Mouse (Mus musculus) lung, postnatal 0 days (tissue): ENCODE results near the gene Erich2. TPM values are rescaled to one million over a fixed set of nuclear protein-coding genes. Genes with fewer than 3 reads are reported as not detected.

Source experiments
- ATAC-seq: fragments of 200-750 bp; cut with Nextera tagmentation; 2 replicates; pipeline ENCODE4 v1.8.0; 2017; ENCODE audit warnings: moderate library complexity
- DNase-seq: peaks from one replicate; pipeline ENCODE4 v3.0.0-alpha.2; 2016; ENCODE audit warnings: low spot score
- H3K27ac ChIP-seq: fragments of 300-500 bp; sonication (generic); 2 replicates; pipeline ENCODE4 v1.5.1; 2014; ENCODE audit warnings: antibody characterized with exemption, mild to moderate bottlenecking, low read length, mixed read lengths
- H3K27me3 ChIP-seq: fragments of 300-500 bp; sonication (generic); replicated peaks from 2 replicates; pipeline ENCODE4 v1.6.1; 2014; ENCODE audit warnings: low read length, mixed read lengths; ENCODE audit not compliant: insufficient read depth
- H3K36me3 ChIP-seq: fragments of 300-500 bp; sonication (generic); 2 replicates; pipeline ENCODE4 v1.6.1; 2014; ENCODE audit warnings: low read length, mixed read lengths; ENCODE audit not compliant: insufficient read depth
- H3K4me1 ChIP-seq: fragments of 300-500 bp; sonication (generic); 2 replicates; pipeline ENCODE4 v1.6.1; 2014; ENCODE audit warnings: antibody characterized with exemption, low read depth, low read length, mixed read lengths; ENCODE audit not compliant: insufficient read depth
- H3K4me2 ChIP-seq: fragments of 300-500 bp; sonication (generic); replicated peaks from 2 replicates; pipeline ENCODE4 v1.6.1; 2014; ENCODE audit warnings: low read depth, mild to moderate bottlenecking, low read length, moderate library complexity, mixed read lengths
- H3K4me3 ChIP-seq: fragments of 300-500 bp; sonication (generic); 2 replicates; pipeline ENCODE4 v1.5.1; 2014; ENCODE audit warnings: low read depth, low read length
- H3K9ac ChIP-seq: fragments of 300-500 bp; sonication (generic); replicated peaks from 2 replicates; pipeline ENCODE4 v1.6.1; 2014; ENCODE audit warnings: low read depth, mild to moderate bottlenecking
- H3K9me3 ChIP-seq: fragments of 300-500 bp; sonication (generic); 2 replicates; pipeline ENCODE4 v1.6.1; 2016; ENCODE audit warnings: low read length, mixed read lengths
- CTCF ChIP-seq: IDR thresholded peaks from 2 replicates; pipeline ENCODE4 v1.5.1; 2016; ENCODE audit warnings: antibody characterized with exemption, mild to moderate bottlenecking
- EP300 ChIP-seq: IDR thresholded peaks from 2 replicates; pipeline ENCODE4 v1.6.1; 2016; ENCODE audit warnings: antibody characterized with exemption, mild to moderate bottlenecking, control low read depth
- WGBS: fragments of 180-500 bp; shearing (Covaris S2); extraction: QIAGEN DNeasy Blood & Tissue Kit; methylation state at CpG from one replicate; pipeline ENCODE4 v1.1.7; 2014; 5-methylcytosine and 5-hydroxymethylcytosine counted together
- polyA plus RNA-seq: library from polyadenylated mRNA; unstranded; fragments of >200 nt; fragmentation: Nextera tagmentation; extraction: Ambion mirVana; gene quantifications from 2 replicates; pipeline ENCODE4 v1.2.1, GENCODE M21; 2015

The Erich2 gene
- polyA plus RNA-seq, 1 experiment from 2014 or later = 16.4 TPM

DNA sequence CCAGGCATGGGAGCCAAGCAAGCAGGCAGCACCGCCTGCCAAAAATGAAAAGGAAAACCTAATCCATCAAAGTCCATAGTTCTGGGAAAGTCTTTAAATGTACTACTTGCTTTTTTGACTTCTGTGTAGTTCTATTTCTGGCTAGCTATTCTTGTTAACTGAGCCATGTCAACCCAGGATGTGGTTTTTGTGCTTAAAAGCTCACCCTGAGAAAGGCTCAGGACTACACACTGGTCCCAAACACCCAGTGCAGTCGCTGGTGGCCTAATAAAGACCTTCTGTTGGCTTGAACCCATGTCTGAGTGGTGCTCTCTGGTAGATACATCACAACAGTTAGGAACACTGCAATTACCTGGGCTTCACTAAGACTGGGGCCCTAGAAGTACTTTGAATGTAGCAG, 42.8 kb downstream of the Erich2 start:
- 75% methylated on average over 2 of the region's 2 CpGs for WGBS
- Histone ChIP-seq H3K4me2 (no peak overlapping the region), H3K27me3 (no peaks in the 10 kb centered on the region), H3K4me3 (no peak overlapping the region), H3K36me3 (no peaks in the 10 kb centered on the region), H3K4me1 (no peaks in the 10 kb centered on the region), H3K9ac (no peak overlapping the region), H3K9me3 (no peaks in the 10 kb centered on the region), H3K27ac (no peak overlapping the region)
- DNase-seq (no peak), ATAC-seq (no peak)
- no peak for TF ChIP-seq CTCF

DNA sequence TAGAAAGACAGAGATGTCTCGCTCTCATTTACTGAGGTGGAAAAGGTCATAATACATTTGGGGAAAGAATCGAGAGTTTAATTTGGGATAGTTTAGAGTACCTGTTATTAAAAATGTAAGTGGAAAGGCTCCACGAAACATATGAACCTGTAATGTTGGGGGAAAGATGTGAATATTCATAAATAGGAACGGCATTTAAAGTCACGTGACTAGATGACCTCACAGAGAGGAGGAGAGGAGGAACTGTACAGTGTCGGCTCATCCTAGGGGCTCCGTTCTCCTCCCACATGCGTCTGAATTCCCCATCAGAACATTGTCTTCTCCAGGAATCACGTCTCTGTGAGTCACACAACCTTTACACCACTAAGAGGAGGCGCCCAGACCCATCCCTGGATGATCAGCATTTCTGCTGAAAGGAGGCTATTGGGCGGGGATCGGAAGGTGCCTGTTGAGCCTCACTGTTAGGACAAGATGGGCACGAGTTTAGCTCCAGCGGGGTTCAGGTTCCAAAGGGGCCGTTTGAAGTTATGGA, 43.5 kb downstream of the Erich2 start:
- ATAC-seq (no peak), DNase-seq (no peak)
- Histone ChIP-seq H3K4me2 (no peak overlapping the region), H3K4me1 (no peaks in the 10 kb centered on the region), H3K27ac (no peak overlapping the region), H3K4me3 (no peak overlapping the region), H3K9me3 (no peaks in the 10 kb centered on the region), H3K9ac (no peak overlapping the region), H3K36me3 (no peaks in the 10 kb centered on the region), H3K27me3 (no peaks in the 10 kb centered on the region)
- TF ChIP-seq CTCF = no peak
- no peak for TF ChIP-seq EP300
- 80% methylated on average over 15 of the region's 15 CpGs for WGBS

DNA sequence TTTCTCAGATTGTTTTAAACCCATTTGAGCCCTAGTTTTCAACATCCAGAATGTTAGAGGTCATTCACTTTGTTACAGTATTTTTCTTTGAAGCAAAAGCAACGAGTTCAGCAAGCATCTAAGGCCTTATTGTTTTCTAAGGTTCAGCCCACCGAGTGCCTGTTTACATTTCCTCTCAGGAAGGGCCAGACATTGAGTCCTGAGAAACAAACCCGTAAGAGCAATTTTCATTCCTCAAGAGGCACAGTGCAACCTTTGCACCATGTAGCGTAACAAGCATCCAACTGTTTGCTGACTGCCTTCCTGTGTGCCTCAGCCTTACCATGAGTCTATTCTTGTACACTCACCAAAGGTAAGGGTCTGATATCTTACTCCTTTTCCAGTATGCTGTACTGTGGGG, 44.2 kb downstream of the Erich2 start, which contains the start of gene Gad1:
Gad1 (plus strand) TSS at position 301 of the 400 bp plus-strand sequence.
- ATAC-seq (no peak), DNase-seq (no peak)
- Histone ChIP-seq H3K27ac (no peak within 1 kb of the TSS), H3K36me3 (no peaks in the 10 kb centered on the region), H3K4me3 (no peak within 1 kb of the TSS), H3K9ac (no peak within 1 kb of the TSS), H3K4me2 (no peak within 1 kb of the TSS), H3K4me1 (no peaks in the 10 kb centered on the region), H3K9me3 (no peaks in the 10 kb centered on the region), H3K27me3 (no peaks in the 10 kb centered on the region)
- WGBS = 30% methylated on average over 4 of the region's 4 CpGs
- TF ChIP-seq CTCF = no peak

DNA sequence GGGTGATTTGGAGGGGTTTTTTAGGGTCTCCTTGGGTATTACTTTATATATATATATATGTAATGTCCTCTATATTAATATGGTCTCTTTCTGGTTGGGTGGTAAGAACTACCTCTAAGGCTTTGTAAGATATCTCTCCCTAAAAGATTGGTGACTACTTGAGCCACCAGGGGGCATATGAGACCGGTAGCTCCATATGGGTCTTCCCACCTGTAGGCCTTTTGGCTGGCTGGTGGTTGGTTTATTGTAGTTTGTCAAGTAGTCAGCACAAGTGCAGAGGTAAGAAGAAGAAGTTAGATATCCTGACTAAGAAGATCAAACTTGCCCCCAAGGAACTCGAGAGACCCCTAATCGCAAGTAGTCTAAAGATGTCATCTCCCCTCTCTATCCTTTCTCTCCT, 45.2 kb downstream of the Erich2 start:
- H3K27me3 ChIP-seq = no peaks in the 10 kb centered on the region; the same call in 1 of the 2 replicates
- H3K4me1 ChIP-seq = no peaks in the 10 kb centered on the region
- 84% methylated on average over 3 of the region's 3 CpGs for WGBS
- no peaks in the 10 kb centered on the region for H3K9me3 ChIP-seq
- no peak overlapping the region for H3K4me2 ChIP-seq
- no peak for ATAC-seq
- H3K27ac ChIP-seq = no peak overlapping the region
- no peak for TF ChIP-seq EP300
- TF ChIP-seq CTCF = peak; percentile 29
- H3K9ac ChIP-seq = no peak overlapping the region
- H3K36me3 ChIP-seq = no peaks in the 10 kb centered on the region
- DNase-seq = no peak
- no peak overlapping the region for H3K4me3 ChIP-seq

DNA sequence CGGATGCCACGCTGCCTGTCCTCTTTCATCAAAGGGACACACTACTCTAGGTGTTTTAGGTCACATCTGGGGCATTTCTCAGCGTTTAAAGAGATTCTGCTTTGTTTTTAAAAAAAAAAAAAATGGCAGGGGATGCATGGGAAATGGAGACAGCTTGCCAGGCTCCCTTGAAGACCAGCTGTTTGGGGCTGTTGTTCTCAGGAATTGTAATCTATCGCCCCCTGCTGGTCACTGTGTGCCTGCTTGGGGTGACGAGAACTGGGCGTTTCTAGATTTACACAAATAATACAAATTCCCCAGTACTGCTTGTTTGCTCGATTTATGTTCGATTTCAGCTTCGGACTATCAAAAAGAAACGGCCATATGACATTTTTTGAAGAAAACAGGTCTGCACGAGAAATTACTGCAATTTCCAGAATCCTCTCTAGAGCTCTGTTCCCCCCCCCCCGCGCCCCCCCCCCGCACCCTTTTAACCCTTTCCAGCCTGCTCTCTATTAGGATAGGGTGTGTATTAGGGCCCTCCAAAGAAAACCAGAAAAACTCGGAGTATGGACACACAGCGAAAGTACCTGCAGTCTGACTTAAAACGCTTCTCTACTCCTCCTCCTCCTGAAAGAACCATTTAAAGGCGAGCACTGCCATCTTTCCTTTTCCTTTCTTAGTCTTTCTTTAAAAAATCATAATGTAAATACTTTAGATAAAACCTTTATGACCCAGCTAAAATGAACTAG, 49.7 kb downstream of the Erich2 start:
- Histone ChIP-seq H3K27me3 (peaks cover 37% of the 10 kb centered on the region), H3K27ac (no peak overlapping the region), H3K9ac (no peak overlapping the region), H3K36me3 (no peaks in the 10 kb centered on the region), H3K4me3 (no peak overlapping the region), H3K9me3 (no peaks in the 10 kb centered on the region), H3K4me1 (no peaks in the 10 kb centered on the region; the same call in 1 of the 2 replicates), H3K4me2 (no peak overlapping the region)
- DNase-seq (peak; percentile 92), ATAC-seq (peak; percentile 65)
- 5% methylated on average over 18 of the region's 18 CpGs for WGBS
- TF ChIP-seq CTCF (peak; percentile 87), EP300 (no peak)

DNA sequence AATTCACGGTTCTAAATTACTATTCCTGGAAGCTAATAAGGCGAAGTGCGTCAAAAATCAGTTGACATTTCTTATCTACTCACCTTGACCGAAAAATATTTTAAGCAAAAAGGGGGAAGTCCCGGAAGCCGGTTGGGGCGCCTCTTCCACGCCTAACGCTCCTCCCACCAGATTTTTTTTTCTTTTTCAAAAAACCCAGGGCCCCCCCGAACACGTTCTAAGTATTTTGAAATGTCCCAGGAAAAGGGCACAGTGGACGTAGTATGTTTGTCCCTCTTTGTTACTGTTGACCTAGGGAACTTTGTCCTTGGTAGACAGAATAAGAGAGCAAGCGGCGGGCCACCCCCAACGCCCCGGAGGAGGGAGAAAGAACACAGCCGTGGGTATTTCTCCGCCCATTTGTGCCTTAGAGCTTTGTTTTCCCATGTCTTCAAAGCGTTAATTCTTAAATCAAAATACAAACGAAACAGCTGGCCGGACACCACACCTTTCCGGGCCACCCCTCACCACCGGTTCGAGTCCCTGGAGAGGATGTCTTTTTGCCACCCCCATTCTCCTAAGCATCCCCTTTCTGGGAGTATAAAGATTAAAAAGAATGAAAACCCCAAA, 50.3 kb downstream of the Erich2 start:
- Histone ChIP-seq H3K27me3 (peaks cover 44% of the 10 kb centered on the region), H3K27ac (no peak overlapping the region), H3K9ac (no peak overlapping the region), H3K4me2 (no peak overlapping the region), H3K4me3 (no peak overlapping the region), H3K36me3 (no peaks in the 10 kb centered on the region), H3K4me1 (no peaks in the 10 kb centered on the region; the same call in 1 of the 2 replicates), H3K9me3 (no peaks in the 10 kb centered on the region)
- TF ChIP-seq CTCF (no peak), EP300 (no peak)
- DNase-seq (no peak), ATAC-seq (no peak)
- WGBS = 9% methylated on average over 24 of the region's 24 CpGs
